Mouse (Mus musculus) layer of hippocampus, adult 18-20 months (tissue): ENCODE results near the gene Slc25a19. TPM values are rescaled to one million over a fixed set of nuclear protein-coding genes. Genes with fewer than 3 reads are reported as not detected.
"Not testable (repeated sequence)": the region's sequence is repeated elsewhere in the genome, so short reads cannot be mapped to it uniquely, and the experiment has no call there.

Source experiments
- DNase-seq, 2 experiments: peaks; one replicate each; pipeline ENCODE4 v3.0.0; 2022; ENCODE audit warnings: low spot score in 2 of 2
- long read RNA-seq: library from polyadenylated mRNA; stranded (forward); transcript quantifications from one replicate; pipeline ENCODE4 v2.0.0, GENCODE M21; 2021
- total RNA-seq, 2 experiments: library from RNA; stranded (reverse); gene quantifications; 2 replicates each; pipeline ENCODE4 v1.2.3; 2021

Slc25a19 gene
- 10 to 100 TPM; 59.2 to 61.9 TPM for total RNA-seq
- long read RNA-seq, transcript Slc25a19-201 (7 exons, 2,307 nt), result major isoform, 49 of 71 reads
- long read RNA-seq, partial matches to known transcripts, result 6 of 71 reads
- long read RNA-seq, other reads (novel, unspliced or antisense), result 15 of 71 reads

DNA sequence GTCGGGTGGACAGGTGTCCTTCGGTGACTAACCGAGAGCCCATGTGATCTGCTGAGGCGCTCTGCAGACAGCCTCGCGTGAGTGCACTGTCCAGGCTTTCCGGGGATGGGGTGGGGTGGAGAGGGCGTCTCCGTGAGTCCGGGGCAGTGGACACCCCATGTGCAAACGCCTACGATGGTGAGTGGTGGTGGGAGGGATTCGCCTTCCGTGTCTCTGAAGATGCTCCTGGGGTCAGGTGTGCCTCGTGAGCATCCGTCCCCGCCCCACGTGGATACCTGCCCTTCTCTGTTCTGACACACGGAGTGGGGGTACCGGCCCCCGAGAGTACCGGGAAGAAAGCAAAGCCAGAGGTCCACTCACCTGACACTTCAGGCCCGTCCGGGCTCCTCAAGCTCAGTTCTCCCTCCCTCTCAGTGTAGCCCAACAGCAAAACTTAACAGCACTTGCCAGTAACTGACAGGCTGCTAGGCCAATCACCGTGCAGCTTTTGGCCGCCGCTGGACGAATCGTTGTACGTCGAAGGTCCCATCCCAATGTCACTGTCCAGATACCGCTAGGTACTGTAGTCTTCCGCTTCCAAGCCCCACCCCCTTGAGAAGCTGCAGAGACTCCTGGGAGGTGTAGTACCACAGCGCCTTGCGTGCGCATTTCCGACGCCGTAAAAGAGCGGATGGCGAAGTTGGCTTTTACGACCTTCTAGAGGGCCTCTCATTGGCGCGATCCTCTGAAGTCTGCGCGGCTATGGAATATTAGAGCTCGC is at the start of gene Slc25a19:
Gene Slc25a19 (minus strand): TSS at position 591 of the 760 bp plus-strand sequence.
- DNase-seq, result peak; percentile 99 to 100

GRCm38 (mm10) chr11:115677511-115677910 is 49.4 kb upstream of the Slc25a19 start:
- DNase-seq, result no peak

DNA sequence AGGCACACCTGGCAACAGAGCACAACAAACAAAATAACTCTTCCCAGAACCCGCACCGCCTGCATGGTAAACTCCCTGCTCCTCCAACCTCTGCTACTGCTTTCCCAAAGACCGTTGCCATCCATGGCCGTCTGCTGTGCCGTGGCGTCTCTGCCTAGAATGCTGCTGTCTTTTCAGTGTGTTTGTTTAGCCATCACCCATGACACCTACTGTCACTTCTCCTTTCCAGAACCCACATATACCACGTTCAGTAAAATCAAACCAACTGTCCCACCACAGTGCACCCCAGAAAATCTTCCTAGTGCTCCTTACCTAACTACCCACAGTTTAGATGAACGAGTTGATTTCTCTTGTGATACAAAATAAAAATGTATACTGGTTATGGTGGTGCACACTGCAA is 48.6 kb upstream of the Slc25a19 start:
- no peak for DNase-seq

DNA sequence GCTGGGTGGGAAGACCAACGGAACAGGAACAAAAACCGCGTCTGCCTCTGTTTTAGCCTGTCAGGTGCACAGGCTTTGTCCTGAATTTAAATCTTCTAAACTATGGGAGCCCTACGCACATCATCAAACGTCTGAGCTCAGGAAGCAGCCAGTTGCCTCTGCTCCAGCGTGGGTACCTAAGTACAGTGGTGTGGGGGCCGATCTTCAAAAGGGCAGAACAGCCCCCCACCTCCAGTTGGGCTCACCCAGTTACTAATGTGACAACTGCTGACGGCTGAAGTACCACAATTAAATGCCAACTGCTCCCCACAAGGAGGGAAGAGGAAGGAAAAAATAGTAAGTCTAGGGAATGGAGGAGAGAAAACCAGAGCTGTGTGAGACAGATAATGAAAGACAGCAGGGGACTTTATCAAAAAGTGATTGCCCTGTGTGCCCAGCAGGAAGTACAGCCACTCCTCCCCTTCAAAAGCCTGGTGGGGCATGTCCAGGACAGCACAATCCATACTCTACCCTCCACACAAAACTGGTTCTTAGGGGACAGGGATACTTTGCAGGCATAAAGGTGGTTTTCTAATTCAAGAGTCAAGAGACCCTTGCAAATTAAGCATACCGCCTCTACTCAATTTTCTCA is 46.3 kb upstream of the Slc25a19 start:
- peak in 1 of 2 experiments; percentile 53 for DNase-seq

GRCm38 (mm10) chr11:115673471-115674234 is 45.6 kb upstream of the Slc25a19 start:
- peak in 1 of 2 experiments; percentile 41 for DNase-seq

DNA sequence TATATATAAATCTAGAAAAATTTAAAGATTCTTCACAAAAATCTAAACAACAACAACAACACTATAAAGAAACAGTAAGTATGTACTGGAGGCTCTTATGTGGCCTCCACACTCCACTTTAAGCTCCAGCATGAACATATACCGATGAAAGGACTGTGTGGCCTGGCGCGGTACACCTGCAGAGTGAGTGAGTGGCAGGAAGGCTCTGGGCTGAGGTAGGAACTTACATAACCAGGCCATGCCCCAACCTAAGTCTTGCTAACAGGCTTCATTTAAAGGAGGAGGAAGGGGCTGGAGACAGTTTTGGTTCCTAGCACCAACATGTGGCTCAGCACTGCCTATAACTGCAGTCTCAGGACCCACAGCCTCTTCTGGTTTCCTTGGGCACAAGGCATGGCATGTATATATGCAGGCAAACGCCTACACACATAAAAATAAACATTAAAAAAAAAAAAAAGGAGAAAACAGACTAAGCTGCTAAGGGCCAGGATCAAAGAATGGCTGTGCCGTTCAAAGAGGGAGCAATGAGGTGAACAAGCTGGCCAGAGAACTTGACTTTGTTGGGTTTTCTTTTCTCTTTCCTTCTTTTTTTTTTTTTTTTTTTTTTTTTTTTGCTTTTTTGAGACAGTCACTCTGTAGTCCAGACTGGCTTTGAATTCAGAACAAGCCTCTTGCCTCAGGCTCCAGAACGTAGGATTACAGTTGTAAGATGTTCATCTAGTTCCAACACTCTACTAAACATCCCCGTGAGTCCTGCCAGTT is 44.3 kb upstream of the Slc25a19 start:
- DNase-seq, result no peak

DNA sequence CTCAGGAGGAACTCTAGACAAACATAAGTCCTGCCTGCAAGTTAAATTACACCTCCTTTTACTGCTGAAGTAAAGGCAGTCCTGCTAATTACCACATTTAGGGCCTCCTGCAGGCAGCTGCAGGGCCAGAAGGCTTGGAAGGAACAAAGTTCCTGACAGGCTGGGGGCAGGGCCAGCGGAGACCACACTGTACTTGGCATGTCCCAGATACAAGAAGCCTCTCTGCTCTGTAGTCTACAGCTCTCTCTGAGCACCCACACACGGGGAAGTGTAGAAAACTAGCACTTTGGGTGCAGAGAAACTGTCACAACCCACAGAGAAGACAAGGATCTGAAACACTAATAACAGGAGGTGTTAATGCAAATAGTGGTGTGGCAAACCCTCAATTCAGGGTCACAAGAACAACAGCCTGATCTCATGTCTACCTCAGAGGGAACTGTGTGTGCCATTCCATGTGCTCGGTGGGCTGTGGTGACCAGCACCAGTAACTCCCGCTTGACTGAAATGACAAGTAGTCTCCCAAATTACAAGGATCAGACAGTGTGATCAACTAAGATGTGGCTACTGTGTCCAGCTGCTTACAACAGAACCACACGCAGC is 42.5 kb upstream of the Slc25a19 start:
- DNase-seq, result peak in 1 of 2 experiments; percentile 60

GRCm38 (mm10) chr11:115663676-115664335 is 35.7 kb upstream of the Slc25a19 start:
- no peak for DNase-seq

DNA sequence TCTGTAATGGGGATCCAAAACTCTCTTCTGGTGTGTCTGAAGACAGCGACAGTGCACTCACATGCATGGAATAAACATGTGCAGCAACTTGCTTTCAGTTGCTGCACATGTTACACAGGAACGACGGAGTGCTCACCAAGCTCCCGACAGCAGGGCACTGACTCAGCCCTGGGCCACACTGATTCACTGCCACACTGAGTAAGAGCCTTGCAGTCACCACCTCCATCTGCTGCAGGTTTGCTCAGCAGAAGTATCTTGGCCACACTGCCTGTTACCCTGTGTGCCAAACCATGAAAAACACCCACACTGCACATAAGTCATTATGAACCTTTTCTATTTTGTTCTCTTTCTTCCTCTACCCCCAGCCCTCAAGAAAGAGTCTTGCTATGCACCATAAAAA is 32.3 kb upstream of the Slc25a19 start:
- peak; percentile 69 to 80 for DNase-seq

- peak in 1 of 2 experiments; percentile 27 for DNase-seq
Observed at GRCm38 (mm10) chr11:115658521-115658920, 30.4 kb upstream of the Slc25a19 start.

- DNase-seq, result no peak
Observed at GRCm38 (mm10) chr11:115654128-115654527, 26.0 kb upstream of the Slc25a19 start.

- peak in 1 of 2 experiments; percentile 64 for DNase-seq
Observed at GRCm38 (mm10) chr11:115653194-115653593, 25.1 kb upstream of the Slc25a19 start.

- DNase-seq, result no peak
Observed at GRCm38 (mm10) chr11:115651680-115652079, 23.6 kb upstream of the Slc25a19 start.

DNA sequence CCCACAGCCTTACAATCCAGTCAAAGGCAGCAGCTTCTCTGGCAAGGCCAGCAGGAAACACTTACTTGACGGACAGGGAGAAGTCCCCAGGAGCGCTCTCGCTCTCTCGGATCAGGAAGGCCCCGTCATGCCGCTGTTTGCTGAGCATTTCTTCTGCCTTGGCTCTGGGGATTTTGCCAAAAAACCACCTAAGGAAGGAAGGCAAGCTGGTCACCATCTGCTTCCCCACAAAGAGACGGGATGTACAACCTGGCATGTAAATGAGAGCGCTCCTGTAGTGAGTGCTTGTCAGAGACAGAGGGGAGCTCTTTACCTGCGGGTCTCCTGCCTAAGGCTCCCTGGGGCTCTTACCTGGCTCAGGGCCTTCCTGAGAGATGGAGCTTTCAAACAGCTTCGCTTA is 21.6 kb upstream of the Slc25a19 start:
- peak; percentile 37 to 61 for DNase-seq

- peak in 1 of 2 experiments; percentile 77 for DNase-seq
Observed at GRCm38 (mm10) chr11:115647459-115647858, 19.4 kb upstream of the Slc25a19 start.

DNA sequence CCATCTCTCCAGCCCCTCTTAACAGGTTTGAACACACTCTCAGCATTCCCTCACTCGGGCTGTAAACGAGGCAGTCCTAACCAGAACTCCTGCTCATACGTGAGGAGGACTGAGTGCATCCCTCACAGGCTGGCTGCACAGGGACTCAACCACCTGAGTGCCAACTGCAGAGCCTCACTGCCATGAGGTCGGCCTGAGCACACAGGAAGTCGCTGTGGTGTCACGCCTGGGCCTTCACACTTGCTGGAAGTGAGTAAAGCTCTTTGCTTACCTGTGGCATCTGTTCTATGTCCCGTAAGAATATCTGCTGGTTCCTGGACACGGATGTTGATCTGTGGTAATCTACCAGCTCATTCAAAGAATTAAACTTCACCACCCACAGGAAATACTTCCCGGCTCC is 18.3 kb upstream of the Slc25a19 start:
- DNase-seq, result no peak

DNA sequence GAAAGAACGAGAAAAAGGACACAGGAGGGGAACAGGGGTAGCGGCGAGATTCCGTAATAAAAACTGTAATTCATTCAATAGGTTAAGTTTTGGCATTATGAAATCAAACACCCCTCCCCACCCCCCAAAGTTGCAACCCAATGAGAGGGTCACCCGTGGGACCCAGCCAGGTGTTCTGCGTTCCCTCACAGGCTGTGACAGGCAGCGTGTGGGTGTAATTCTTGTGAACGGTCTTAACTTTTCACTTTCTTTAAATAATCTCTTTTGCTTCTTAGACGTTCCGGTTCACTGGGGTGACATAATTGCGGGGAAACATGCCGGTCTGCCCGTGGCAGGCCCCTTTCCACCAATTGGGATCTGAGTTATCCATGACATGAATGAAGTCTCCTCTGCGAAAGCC is 17.4 kb upstream of the Slc25a19 start:
- not testable (repeated sequence) for DNase-seq

GRCm38 (mm10) chr11:115644308-115644707 is 16.2 kb upstream of the Slc25a19 start:
- DNase-seq, result no peak

GRCm38 (mm10) chr11:115643265-115643664 is 15.2 kb upstream of the Slc25a19 start:
- no peak for DNase-seq

GRCm38 (mm10) chr11:115642705-115643104 is 14.6 kb upstream of the Slc25a19 start:
- no peak for DNase-seq
